Mouse (Mus musculus) heart, embryonic 15.5 days (tissue): ENCODE results near the gene Gca. TPM values are rescaled to one million over a fixed set of nuclear protein-coding genes. Genes with fewer than 3 reads are reported as not detected.

Source experiments
- ATAC-seq: fragments of 200-750 bp; cut with Nextera tagmentation; replicated peaks from 2 replicates; pipeline ENCODE4 v1.8.0; 2017; ENCODE audit warnings: low read depth, moderate TSS enrichment; ENCODE audit not compliant: insufficient number of reproducible peaks, insufficient read depth, low FRiP score
- H3K27ac ChIP-seq: fragments of 300-500 bp; sonication (generic); 2 replicates; pipeline ENCODE4 v1.5.1; 2015; ENCODE audit warnings: mild to moderate bottlenecking, inconsistent platforms
- H3K27me3 ChIP-seq: fragments of 300-500 bp; sonication (generic); 2 replicates; pipeline ENCODE4 v1.6.1; 2015; ENCODE audit warnings: inconsistent platforms
- H3K36me3 ChIP-seq: fragments of 300-500 bp; sonication (generic); 2 replicates; pipeline ENCODE4 v1.6.1; 2015; ENCODE audit warnings: mild to moderate bottlenecking, inconsistent platforms
- H3K4me1 ChIP-seq: fragments of 300-500 bp; sonication (generic); replicated peaks from 2 replicates; pipeline ENCODE4 v1.6.1; 2015; ENCODE audit warnings: inconsistent platforms
- H3K4me2 ChIP-seq: fragments of 300-500 bp; sonication (generic); 2 replicates; pipeline ENCODE4 v1.6.1; 2015; ENCODE audit warnings: inconsistent platforms, mild to moderate bottlenecking, moderate library complexity
- H3K4me3 ChIP-seq: fragments of 300-500 bp; sonication (generic); 2 replicates; pipeline ENCODE4 v1.5.1; 2015; ENCODE audit warnings: mild to moderate bottlenecking, inconsistent platforms
- H3K9ac ChIP-seq: fragments of 300-500 bp; sonication (generic); 2 replicates; pipeline ENCODE4 v1.6.1; 2015; ENCODE audit warnings: mild to moderate bottlenecking, inconsistent platforms
- H3K9me3 ChIP-seq: fragments of 300-500 bp; sonication (generic); replicated peaks from 2 replicates; pipeline ENCODE4 v1.6.1; 2016; ENCODE audit warnings: inconsistent platforms
- WGBS: fragments of 180-500 bp; shearing (Covaris S2); methylation state at CpG from one replicate; pipeline ENCODE4 v1.1.7; 2015; ENCODE audit warnings: mixed read lengths; 5-methylcytosine and 5-hydroxymethylcytosine counted together
- polyA plus RNA-seq: library from polyadenylated mRNA; unstranded; fragments of >200 nt; fragmentation: Nextera tagmentation; extraction: Ambion mirVana; gene quantifications from 2 replicates; pipeline ENCODE4 v1.2.1, GENCODE M21; 2015

Gene Gca
- polyA plus RNA-seq, 1 experiment from 2014 or later: 16.3 TPM

- no peak for ATAC-seq
- Histone ChIP-seq H3K4me3 (no peak overlapping the region), H3K27me3 (no peaks in the 10 kb centered on the region), H3K4me1 (no peaks in the 10 kb centered on the region; the same call in 1 of the 2 replicates), H3K36me3 (no peaks in the 10 kb centered on the region), H3K4me2 (no peak overlapping the region), H3K9me3 (no peaks in the 10 kb centered on the region), H3K27ac (no peak overlapping the region), H3K9ac (no peak overlapping the region)
- 54% methylated on average over 1 of the region's 1 CpGs for WGBS
Observed at GRCm38 (mm10) chr2:62725946-62726345, 61.9 kb downstream of the Gca start.

- no peak overlapping the region for H3K4me2 ChIP-seq
- H3K36me3 ChIP-seq: no peaks in the 10 kb centered on the region
- H3K4me1 ChIP-seq: no peaks in the 10 kb centered on the region
- no peak overlapping the region for H3K9ac ChIP-seq
- no peak for ATAC-seq
- no peak overlapping the region for H3K4me3 ChIP-seq
- no peak overlapping the region for H3K27ac ChIP-seq
- no peaks in the 10 kb centered on the region for H3K9me3 ChIP-seq
- H3K27me3 ChIP-seq: no peaks in the 10 kb centered on the region
- WGBS: 91% methylated on average over 2 of the region's 2 CpGs
Observed at GRCm38 (mm10) chr2:62727732-62728131, 63.6 kb downstream of the Gca start.

GRCm38 (mm10) chr2:62730671-62731070 lies 66.6 kb downstream of the Gca start:
- Histone ChIP-seq H3K9ac (no peak overlapping the region), H3K4me2 (no peak overlapping the region), H3K9me3 (no peaks in the 10 kb centered on the region), H3K4me3 (no peak overlapping the region), H3K4me1 (no peaks in the 10 kb centered on the region), H3K27me3 (no peaks in the 10 kb centered on the region), H3K27ac (no peak overlapping the region), H3K36me3 (no peaks in the 10 kb centered on the region)
- ATAC-seq: no peak
- WGBS: 67% methylated on average over 1 of the region's 1 CpGs

- H3K27ac ChIP-seq: no peak overlapping the region
- 65% methylated on average over 2 of the region's 2 CpGs for WGBS
- no peak for ATAC-seq
- no peaks in the 10 kb centered on the region for H3K36me3 ChIP-seq
- no peak overlapping the region for H3K9ac ChIP-seq
- no peaks in the 10 kb centered on the region for H3K4me1 ChIP-seq
- no peak overlapping the region for H3K4me2 ChIP-seq
- H3K4me3 ChIP-seq: no peak overlapping the region
- no peaks in the 10 kb centered on the region for H3K9me3 ChIP-seq
- H3K27me3 ChIP-seq: no peaks in the 10 kb centered on the region
Observed at GRCm38 (mm10) chr2:62743098-62743497, 79.0 kb downstream of the Gca start.

Other genes with a start within 250 kb of the Gca start
- not detected in 2 replicates for gene Gcg, start 180.6 kb upstream of the Gca start, polyA plus RNA-seq
- gene Fap, start 90.2 kb upstream of the Gca start, polyA plus RNA-seq: 4.6 and 5.5 TPM in 2 replicates
- gene Ifih1, start 18.0 kb upstream of the Gca start, polyA plus RNA-seq: 1.4 and 2.5 TPM in 2 replicates